Mouse (Mus musculus): Measurements from ENCODE around the gene Slx4ip. TPM values are rescaled to one million over a fixed set of nuclear protein-coding genes. Genes with fewer than 3 reads are reported as not detected.

Gene Slx4ip
- polyA plus RNA-seq, 1 experiment from 2014 or later, result 11.6 TPM

DNA sequence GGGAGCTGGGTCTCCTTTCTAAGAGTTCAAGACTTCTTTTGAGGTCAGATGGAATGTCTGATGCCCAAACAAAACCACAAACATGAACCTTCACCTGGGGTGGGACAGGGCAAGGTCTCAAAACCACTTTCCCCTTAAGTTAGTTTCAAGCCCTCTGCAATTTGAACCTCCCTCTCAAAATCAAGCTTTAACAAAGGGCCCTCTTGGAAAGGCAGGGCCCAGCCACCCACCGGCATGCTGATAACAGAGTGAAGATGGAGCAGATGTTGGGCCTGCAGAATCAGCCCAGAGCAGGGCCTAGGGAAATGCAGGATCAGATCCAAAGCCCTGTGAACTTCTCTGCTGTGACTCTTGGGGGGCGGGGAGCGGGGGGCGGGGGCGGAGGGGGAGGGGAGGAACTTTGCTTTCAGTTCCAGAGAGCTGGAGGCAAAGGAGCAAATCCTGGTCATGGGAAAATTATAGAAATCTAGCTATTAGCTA lies 206.0 kb downstream of the Slx4ip start:
- H3K27ac ChIP-seq, result no peak overlapping the region

DNA sequence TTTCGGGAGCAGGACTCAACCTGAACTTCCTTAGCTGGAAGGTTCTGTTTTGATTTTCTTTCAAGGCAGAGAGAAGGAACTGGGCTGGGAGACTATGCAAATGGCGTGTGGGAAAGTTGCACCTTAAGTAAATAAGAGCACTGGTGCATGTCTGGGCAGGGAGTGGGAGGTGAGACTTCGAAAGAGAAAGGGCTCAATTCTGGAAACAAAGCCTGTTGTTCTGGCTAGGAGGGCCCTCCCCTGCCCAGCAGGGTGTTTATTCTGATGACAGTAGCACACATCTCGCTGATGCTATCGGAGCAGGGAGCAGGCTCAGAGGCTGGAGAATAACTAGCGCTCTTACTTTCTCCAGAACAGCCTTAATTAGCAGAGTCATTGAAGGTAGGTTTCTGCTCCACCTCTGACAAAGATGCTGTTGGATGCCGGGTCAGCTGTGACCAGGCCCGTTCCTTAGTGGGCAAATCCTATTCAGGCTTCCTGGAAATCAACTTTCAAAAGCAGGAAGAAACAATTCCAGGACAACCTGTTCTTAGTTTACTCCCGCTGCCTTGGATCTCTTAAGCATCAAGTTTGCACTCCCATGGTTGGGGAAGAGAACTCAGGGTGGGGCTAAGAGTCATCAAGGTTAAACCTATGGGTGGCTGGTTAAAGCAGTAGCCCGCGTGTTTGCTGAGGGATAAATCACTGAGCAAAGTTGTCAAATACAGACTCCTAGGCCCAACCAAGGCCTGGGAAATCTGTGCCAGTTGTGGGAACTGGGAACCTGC lies 207.4 kb downstream of the Slx4ip start:
- H3K27me3 ChIP-seq, result peaks cover 14% of the 10 kb centered on the region; the same call in 1 of the 2 replicates
- no peak for ATAC-seq (ENCODE audit: low FRiP score)
- no peaks in the 10 kb centered on the region for H3K9me3 ChIP-seq
- no peak overlapping the region for H3K4me2 ChIP-seq
- peak overlapping the region; percentile 53 for H3K27ac ChIP-seq
- peaks cover 16% of the 10 kb centered on the region for H3K36me3 ChIP-seq (replicated peaks)
- H3K4me3 ChIP-seq (replicated peaks), result no peak overlapping the region
- no peak overlapping the region for H3K9ac ChIP-seq
- H3K4me1 ChIP-seq, result peaks cover 77% of the 10 kb centered on the region
- WGBS, result 15% methylated on average over 11 of the region's 11 CpGs

More for the DNA sequence above, 206.0 kb downstream of the Slx4ip start:
- Histone ChIP-seq H3K9me3 (no peaks in the 10 kb centered on the region), H3K36me3 (replicated peaks) (peaks cover 16% of the 10 kb centered on the region), H3K9ac (no peak overlapping the region), H3K4me2 (no peak overlapping the region), H3K27me3 (peaks cover 10% of the 10 kb centered on the region; the same call in 1 of the 2 replicates), H3K4me1 (peaks cover 91% of the 10 kb centered on the region), H3K4me3 (replicated peaks) (no peak overlapping the region)
- 0% methylated on average over 4 of the region's 5 CpGs for WGBS
- ATAC-seq (ENCODE audit: low FRiP score), result no peak

GRCm38 (mm10) chr2:137099211-137099734 lies 208.3 kb downstream of the Slx4ip start:
- no peak overlapping the region for H3K4me3 ChIP-seq (replicated peaks)
- H3K4me1 ChIP-seq, result peaks cover 69% of the 10 kb centered on the region
- H3K9ac ChIP-seq, result no peak overlapping the region
- H3K27me3 ChIP-seq, result peaks cover 12% of the 10 kb centered on the region; the same call in 1 of the 2 replicates
- no peak overlapping the region for H3K4me2 ChIP-seq
- no peaks in the 10 kb centered on the region for H3K9me3 ChIP-seq
- ATAC-seq (ENCODE audit: low FRiP score), result peak; percentile 52
- 7% methylated on average over 6 of the region's 6 CpGs for WGBS
- peaks cover 14% of the 10 kb centered on the region for H3K36me3 ChIP-seq (replicated peaks)
- H3K27ac ChIP-seq, result peak overlapping the region; percentile 53

- Histone ChIP-seq H3K27ac (no peak overlapping the region), H3K36me3 (replicated peaks) (peaks cover 14% of the 10 kb centered on the region), H3K4me2 (no peak overlapping the region)
These were observed 210.1 kb downstream of the Slx4ip start for GRCm38 (mm10) chr2:137101074-137101473.

GRCm38 (mm10) chr2:137107203-137107602 lies 216.2 kb downstream of the Slx4ip start:
- no peak overlapping the region for H3K27ac ChIP-seq
- H3K4me2 ChIP-seq, result no peak overlapping the region
- H3K27me3 ChIP-seq, result peaks cover 44% of the 10 kb centered on the region
- no peaks in the 10 kb centered on the region for H3K9me3 ChIP-seq
- H3K4me1 ChIP-seq, result peaks cover 56% of the 10 kb centered on the region
- H3K4me3 ChIP-seq (replicated peaks), result no peak overlapping the region
- 39% methylated on average over 4 of the region's 4 CpGs for WGBS
- ATAC-seq (ENCODE audit: low FRiP score), result no peak
- H3K9ac ChIP-seq, result no peak overlapping the region
- H3K36me3 ChIP-seq (replicated peaks), result peaks cover 10% of the 10 kb centered on the region

More at GRCm38 (mm10) chr2:137101074-137101473, 210.1 kb downstream of the Slx4ip start:
- Histone ChIP-seq H3K9ac (no peak overlapping the region), H3K9me3 (no peaks in the 10 kb centered on the region), H3K27me3 (peaks cover 14% of the 10 kb centered on the region), H3K4me3 (replicated peaks) (no peak overlapping the region), H3K4me1 (peaks cover 55% of the 10 kb centered on the region)
- ATAC-seq (ENCODE audit: low FRiP score), result peak; percentile 67
- WGBS, result 35% methylated on average over 5 of the region's 5 CpGs

DNA sequence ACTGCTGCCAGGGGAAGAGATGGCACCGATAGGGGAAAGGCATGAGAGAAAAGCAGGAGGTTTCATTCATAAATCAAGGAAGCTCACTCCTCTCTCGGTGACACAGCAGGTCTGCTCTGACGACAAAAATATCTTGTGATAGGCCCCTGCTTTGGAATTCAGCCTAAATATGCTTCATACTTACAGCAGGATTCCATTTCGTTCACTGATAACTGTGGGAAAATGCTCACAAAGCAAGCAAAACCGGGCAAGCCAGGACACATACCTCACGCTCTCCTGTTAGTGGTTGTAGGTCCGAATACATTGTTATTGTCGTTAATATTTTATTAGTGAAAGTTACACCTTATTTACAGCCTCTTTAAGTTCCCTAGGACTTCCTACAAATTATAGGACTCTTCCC lies 216.9 kb downstream of the Slx4ip start:
- Histone ChIP-seq H3K9ac (no peak overlapping the region), H3K27me3 (peaks cover 44% of the 10 kb centered on the region), H3K9me3 (no peaks in the 10 kb centered on the region), H3K4me2 (peak overlapping the region; percentile 2; the same call in 1 of the 2 replicates), H3K27ac (no peak overlapping the region), H3K4me1 (peaks cover 64% of the 10 kb centered on the region), H3K36me3 (replicated peaks) (peaks cover 10% of the 10 kb centered on the region), H3K4me3 (replicated peaks) (no peak overlapping the region)
- no peak for ATAC-seq (ENCODE audit: low FRiP score)
- 55% methylated on average over 8 of the region's 8 CpGs for WGBS

- no peak overlapping the region; the same call in 1 of the 2 replicates for H3K4me3 ChIP-seq (replicated peaks)
- H3K9me3 ChIP-seq, result no peaks in the 10 kb centered on the region
- H3K4me1 ChIP-seq, result peaks cover 79% of the 10 kb centered on the region
- peak overlapping the region; percentile 60 for H3K27ac ChIP-seq
- 11% methylated on average over 15 of the region's 15 CpGs for WGBS
- H3K9ac ChIP-seq, result no peak overlapping the region
- peak; percentile 63 for ATAC-seq (ENCODE audit: low FRiP score)
- peaks cover 8% of the 10 kb centered on the region for H3K36me3 ChIP-seq (replicated peaks)
- peaks cover 34% of the 10 kb centered on the region for H3K27me3 ChIP-seq
- H3K4me2 ChIP-seq, result peak overlapping the region; percentile 37
These were observed 218.5 kb downstream of the Slx4ip start for GRCm38 (mm10) chr2:137109321-137110213.

DNA sequence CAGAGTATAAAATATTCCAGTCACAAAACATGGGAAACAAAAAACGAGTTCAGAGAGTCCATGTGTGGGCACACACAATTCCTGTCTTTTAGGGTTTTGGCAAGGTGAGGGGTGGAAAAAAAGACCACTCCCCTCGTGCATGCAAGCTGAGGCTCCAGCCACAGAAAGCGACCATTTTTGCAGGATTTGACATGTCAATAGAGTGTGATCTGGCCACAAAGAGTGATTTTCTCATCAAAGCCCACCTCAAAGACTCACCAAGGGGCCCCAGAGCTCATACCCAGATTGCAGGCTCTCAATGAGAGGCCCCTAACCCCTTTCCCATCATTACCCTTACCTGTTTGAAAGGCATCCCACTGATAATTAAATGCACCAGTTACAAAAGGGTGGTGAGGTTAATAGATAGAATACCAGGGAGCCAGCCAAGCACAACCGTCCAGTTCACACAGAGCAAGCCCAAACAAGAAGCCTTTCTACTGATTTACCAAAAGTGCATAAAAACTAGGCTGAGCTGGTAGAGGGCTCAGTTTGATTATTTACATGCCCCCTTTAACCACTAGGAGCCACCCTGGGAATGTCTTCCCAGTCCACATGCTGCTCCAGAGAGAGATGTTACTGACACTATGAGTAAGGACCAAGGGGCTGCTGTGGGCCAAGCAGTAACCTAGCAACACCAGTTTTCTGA lies 219.3 kb downstream of the Slx4ip start:
- Histone ChIP-seq H3K9ac (no peak overlapping the region), H3K36me3 (replicated peaks) (0 out of 2 replicates have a peak, but pooled peaks cover 4% of the 10 kb centered on the region), H3K27ac (peak overlapping the region; percentile 60; the same call in 1 of the 2 replicates), H3K4me2 (peak overlapping the region; percentile 37), H3K9me3 (no peaks in the 10 kb centered on the region), H3K27me3 (peaks cover 33% of the 10 kb centered on the region), H3K4me3 (replicated peaks) (no peak overlapping the region), H3K4me1 (peaks cover 87% of the 10 kb centered on the region)
- peak; percentile 20; the same call in 1 of the 2 replicates for ATAC-seq (ENCODE audit: low FRiP score)
- 4% methylated on average over 4 of the region's 4 CpGs for WGBS

- no peaks in the 10 kb centered on the region for H3K9me3 ChIP-seq
- peak overlapping the region; percentile 67 for H3K4me3 ChIP-seq (replicated peaks)
- no peaks in the 10 kb centered on the region for H3K36me3 ChIP-seq (replicated peaks)
- peak overlapping the region; percentile 78 for H3K9ac ChIP-seq
- 2% methylated on average over 11 of the region's 12 CpGs for WGBS
- peak overlapping the region; percentile 89 for H3K4me2 ChIP-seq
- peaks cover 25% of the 10 kb centered on the region for H3K27me3 ChIP-seq
- H3K27ac ChIP-seq, result peak overlapping the region; percentile 62
- no peak for ATAC-seq (ENCODE audit: low FRiP score)
- peaks cover 86% of the 10 kb centered on the region for H3K4me1 ChIP-seq
These were observed 222.5 kb downstream of the Slx4ip start for GRCm38 (mm10) chr2:137113288-137114061.

DNA sequence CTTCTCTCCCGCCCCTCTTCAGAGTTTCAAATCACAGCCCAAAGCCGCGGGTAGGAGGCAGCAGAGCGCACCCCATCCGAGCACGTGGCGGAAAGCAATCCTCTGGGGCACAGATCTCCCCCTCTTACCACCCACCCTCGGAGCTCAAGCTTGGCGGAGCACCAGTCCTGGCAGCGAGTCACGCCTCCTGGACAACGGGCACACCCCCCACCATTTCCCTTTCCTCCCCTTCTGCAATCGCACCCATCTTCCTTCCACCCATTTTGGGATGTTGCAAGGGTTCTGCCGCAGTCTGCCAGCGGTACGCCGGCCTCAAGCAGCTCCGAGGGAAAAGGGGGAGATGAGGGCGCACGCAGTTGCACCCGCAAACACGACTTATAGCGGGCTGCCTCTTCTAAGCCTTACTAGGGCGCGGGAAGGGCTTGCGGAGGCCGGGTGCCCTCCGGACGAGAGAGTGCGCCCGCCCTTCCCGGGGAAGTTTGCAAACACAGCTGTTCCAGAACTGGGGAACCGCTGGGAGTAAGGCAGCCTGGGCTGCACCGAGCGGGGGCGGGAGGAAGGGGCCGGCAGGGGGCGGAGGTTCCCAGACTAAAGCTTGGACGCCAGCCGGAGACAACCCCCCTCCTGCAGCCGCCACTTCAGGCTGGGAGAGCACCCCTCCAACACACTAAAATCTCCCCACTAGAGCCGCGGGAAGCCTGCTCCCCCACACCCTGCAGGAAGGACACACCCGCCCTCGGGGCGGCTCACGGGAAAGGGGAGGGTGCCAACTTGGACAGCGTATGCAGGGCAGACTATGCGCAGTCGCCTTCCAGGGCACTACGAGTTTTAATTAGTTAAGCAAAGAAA lies 223.5 kb downstream of the Slx4ip start:
- Histone ChIP-seq H3K27ac (peak overlapping the region; percentile 62), H3K27me3 (peaks cover 21% of the 10 kb centered on the region), H3K4me3 (replicated peaks) (peak overlapping the region; percentile 67), H3K4me1 (peaks cover 77% of the 10 kb centered on the region), H3K36me3 (replicated peaks) (no peaks in the 10 kb centered on the region), H3K9ac (peak overlapping the region; percentile 78), H3K9me3 (no peaks in the 10 kb centered on the region), H3K4me2 (peak overlapping the region; percentile 89)
- ATAC-seq (ENCODE audit: low FRiP score), result peak; percentile 45
- under 1% methylated on average over 51 of the region's 51 CpGs for WGBS
